Mouse (Mus musculus): Measurements from ENCODE around the gene Stub1. TPM values are rescaled to one million over a fixed set of nuclear protein-coding genes. Genes with fewer than 3 reads are reported as not detected.

Gene Stub1
- polyA plus RNA-seq, 1 experiment = 95.1 TPM

- no peak for TF ChIP-seq GATA1 (IDR thresholded peaks at IDR 0.05; ENCODE audit: low read length)
Measured at GRCm38 (mm10) chr17:25833961-25834594, 874 bp upstream of the Stub1 start.

GRCm38 (mm10) chr17:25832436-25833290 is 541 bp downstream of the Stub1 start:
- TF ChIP-seq GATA1 (IDR thresholded peaks at IDR 0.05; ENCODE audit: low read length) = no peak

- no peak for TF ChIP-seq GATA1 (IDR thresholded peaks at IDR 0.05; ENCODE audit: low read length)
Measured at GRCm38 (mm10) chr17:25831451-25832281, 1.5 kb downstream of the Stub1 start.

GRCm38 (mm10) chr17:25830806-25831431 is 2.3 kb downstream of the Stub1 start:
- no peak for TF ChIP-seq GATA1 (IDR thresholded peaks at IDR 0.05; ENCODE audit: low read length)

- TF ChIP-seq GATA1 (IDR thresholded peaks at IDR 0.05; ENCODE audit: low read length) = no peak
Measured at GRCm38 (mm10) chr17:25830200-25830753, 2.9 kb downstream of the Stub1 start.

GRCm38 (mm10) chr17:25829558-25830017 is 3.6 kb downstream of the Stub1 start:
- TF ChIP-seq GATA1 (IDR thresholded peaks at IDR 0.05; ENCODE audit: low read length) = no peak

GRCm38 (mm10) chr17:25828712-25829557 is 4.3 kb downstream of the Stub1 start, which contains the start of gene Jmjd8:
Gene Jmjd8 (plus strand): TSS chr17:25828867.
- no peak for TF ChIP-seq GATA1 (IDR thresholded peaks at IDR 0.05; ENCODE audit: low read length)

GRCm38 (mm10) chr17:25828223-25828594 is 5.0 kb downstream of the Stub1 start:
- TF ChIP-seq GATA1 (IDR thresholded peaks at IDR 0.05; ENCODE audit: low read length) = no peak

- no peak for TF ChIP-seq GATA1 (IDR thresholded peaks at IDR 0.05; ENCODE audit: low read length)
Measured at GRCm38 (mm10) chr17:25827546-25828222, 5.5 kb downstream of the Stub1 start.

GRCm38 (mm10) chr17:25827011-25827410 is 6.2 kb downstream of the Stub1 start:
- TF ChIP-seq GATA1 (IDR thresholded peaks at IDR 0.05; ENCODE audit: low read length) = no peak

GRCm38 (mm10) chr17:25825984-25826570 is 7.1 kb downstream of the Stub1 start:
- TF ChIP-seq GATA1 (IDR thresholded peaks at IDR 0.05; ENCODE audit: low read length) = no peak

GRCm38 (mm10) chr17:25825311-25825710 is 7.9 kb downstream of the Stub1 start:
- TF ChIP-seq GATA1 (IDR thresholded peaks at IDR 0.05; ENCODE audit: low read length) = no peak

Data from G1E-ER4 (cell line).